Mouse (Mus musculus) megakaryocyte-erythroid progenitor cell, adult 5 weeks (primary cell): ENCODE results near the gene Spata16. TPM values are rescaled to one million over a fixed set of nuclear protein-coding genes. Genes with fewer than 3 reads are reported as not detected.

ENCODE experiments used
- polyA plus RNA-seq: library from polyadenylated mRNA; stranded (reverse); fragments of >175 nt; gene quantifications from 2 replicates; pipeline ENCODE4 v1.2.3, GENCODE M21; 2012

The Spata16 gene
- not detected in 2 replicates for polyA plus RNA-seq

DNA sequence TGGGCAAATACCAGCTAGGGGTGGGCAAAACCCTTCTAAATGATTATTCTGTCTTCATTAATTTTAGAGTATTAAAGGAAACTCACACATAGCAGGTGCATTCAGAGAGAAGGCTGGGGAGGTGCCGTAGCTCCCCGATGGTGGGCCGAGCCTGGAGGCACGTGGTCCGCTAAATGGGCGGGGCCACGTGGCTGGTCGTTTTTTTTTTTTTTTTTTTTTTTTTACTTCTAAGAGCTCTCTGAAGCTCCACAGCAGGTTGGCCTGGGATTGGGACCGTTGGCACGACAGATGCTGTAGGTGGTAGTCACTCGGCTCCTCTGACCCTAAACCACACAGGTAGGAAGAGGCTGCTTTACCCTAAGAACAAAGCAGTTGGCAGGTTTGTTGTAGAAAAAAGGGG lies at the start of gene Spata16:
TSS of gene Spata16 (plus strand) at position 219 of the 400 bp plus-strand sequence.

